Mouse (Mus musculus) stomach, embryonic 15.5 days (tissue): Measurements from ENCODE around the gene Slc18a2. TPM values are rescaled to one million over a fixed set of nuclear protein-coding genes. Genes with fewer than 3 reads are reported as not detected.

ENCODE experiments used
- ATAC-seq: fragments of 200-750 bp; cut with Nextera tagmentation; 2 replicates; pipeline ENCODE4 v1.8.0; 2017; ENCODE audit warnings: low read depth, moderate number of reproducible peaks, moderate TSS enrichment; ENCODE audit not compliant: insufficient read depth, low FRiP score
- H3K27ac ChIP-seq: fragments of 300-500 bp; sonication (generic); 2 replicates; pipeline ENCODE4 v1.5.1; 2015; ENCODE audit warnings: mild to moderate bottlenecking, inconsistent platforms
- H3K27me3 ChIP-seq: fragments of 300-500 bp; sonication (generic); replicated peaks from 2 replicates; pipeline ENCODE4 v1.6.1; 2015; ENCODE audit warnings: inconsistent platforms
- H3K36me3 ChIP-seq: fragments of 300-500 bp; sonication (generic); 2 replicates; pipeline ENCODE4 v1.6.1; 2015; ENCODE audit warnings: inconsistent platforms
- H3K4me1 ChIP-seq: fragments of 300-500 bp; sonication (generic); 2 replicates; pipeline ENCODE4 v1.6.1; 2015; ENCODE audit warnings: inconsistent platforms
- H3K4me2 ChIP-seq: fragments of 300-500 bp; sonication (generic); 2 replicates; pipeline ENCODE4 v1.6.1; 2015; ENCODE audit warnings: mild to moderate bottlenecking, inconsistent platforms
- H3K4me3 ChIP-seq: fragments of 300-500 bp; sonication (generic); replicated peaks from 2 replicates; pipeline ENCODE4 v1.5.1; 2015; ENCODE audit warnings: inconsistent platforms
- H3K9ac ChIP-seq: fragments of 300-500 bp; sonication (generic); 2 replicates; pipeline ENCODE4 v1.6.1; 2015; ENCODE audit warnings: inconsistent platforms
- H3K9me3 ChIP-seq: fragments of 300-500 bp; sonication (generic); 2 replicates; pipeline ENCODE4 v1.6.1; 2016; ENCODE audit warnings: inconsistent platforms
- WGBS: fragments of 180-500 bp; shearing (Covaris S2); methylation state at CpG from one replicate; pipeline ENCODE4 v1.1.7; 2015; 5-methylcytosine and 5-hydroxymethylcytosine counted together
- polyA plus RNA-seq: library from polyadenylated mRNA; unstranded; fragments of >200 nt; fragmentation: Nextera tagmentation; extraction: Ambion mirVana; gene quantifications from 2 replicates; pipeline ENCODE4 v1.2.1, GENCODE M21; 2015

Slc18a2 gene
- polyA plus RNA-seq = 11.4 and 11.9 TPM in 2 replicates

DNA sequence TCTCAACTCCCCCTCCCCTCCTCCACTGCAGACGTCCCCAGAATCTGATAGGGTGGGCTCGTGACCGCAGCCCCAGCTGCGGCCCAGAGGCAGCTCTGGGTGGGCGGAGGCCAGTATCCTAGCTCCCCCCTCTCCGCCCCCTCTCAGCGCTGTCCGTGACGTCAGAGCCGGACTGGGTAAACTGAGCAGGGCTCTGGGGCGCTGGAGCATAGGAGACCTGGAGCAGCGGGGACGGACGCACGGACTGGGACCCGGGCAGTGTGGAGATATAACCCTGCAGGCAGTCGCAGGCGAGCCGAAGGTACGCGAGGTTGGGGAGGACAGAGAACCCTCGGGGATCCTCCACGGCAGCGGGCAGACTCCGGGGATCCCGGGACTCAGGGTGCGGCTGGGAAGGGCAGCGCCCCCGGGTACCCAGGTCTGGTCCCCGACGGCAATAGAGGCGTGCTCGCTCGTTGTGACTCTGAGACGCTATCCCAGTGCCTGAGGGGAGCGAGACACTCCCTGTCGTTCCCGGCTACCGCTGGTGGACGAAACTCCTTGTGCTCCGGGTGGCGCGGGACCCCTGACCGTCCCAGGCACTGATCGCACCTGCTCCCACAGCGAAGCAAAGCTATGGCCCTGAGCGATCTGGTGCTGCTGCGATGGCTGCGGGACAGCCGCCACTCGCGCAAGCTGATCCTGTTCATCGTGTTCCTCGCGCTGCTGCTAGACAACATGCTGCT is at the start of gene Slc18a2:
Gene Slc18a2 (plus strand): TSS at position 179 of the 725 bp plus-strand sequence.
- 0 out of 2 replicates have a peak, but pooled peaks cover 3% of the 10 kb centered on the region for H3K9me3 ChIP-seq
- under 1% methylated on average over 55 of the region's 55 CpGs for WGBS
- peak within 1 kb of the TSS; percentile 86 for H3K4me2 ChIP-seq
- ATAC-seq = peak; percentile 71
- H3K9ac ChIP-seq = no peak within 1 kb of the TSS; the same call in 1 of the 2 replicates
- H3K27ac ChIP-seq = no peak within 1 kb of the TSS
- no peaks in the 10 kb centered on the region for H3K36me3 ChIP-seq
- peak within 1 kb of the TSS; percentile 42 for H3K4me3 ChIP-seq
- peaks cover 10% of the 10 kb centered on the region for H3K4me1 ChIP-seq
- peaks cover 18% of the 10 kb centered on the region for H3K27me3 ChIP-seq

GRCm38 (mm10) chr19:59216891-59217290 is 43.8 kb upstream of the Slc18a2 start:
- Histone ChIP-seq H3K4me1 (no peaks in the 10 kb centered on the region), H3K36me3 (no peaks in the 10 kb centered on the region), H3K27ac (no peak overlapping the region), H3K9ac (no peak overlapping the region), H3K9me3 (no peaks in the 10 kb centered on the region), H3K4me2 (no peak overlapping the region), H3K27me3 (no peaks in the 10 kb centered on the region), H3K4me3 (no peak overlapping the region)
- ATAC-seq = no peak
- 72% methylated on average over 3 of the region's 3 CpGs for WGBS

DNA sequence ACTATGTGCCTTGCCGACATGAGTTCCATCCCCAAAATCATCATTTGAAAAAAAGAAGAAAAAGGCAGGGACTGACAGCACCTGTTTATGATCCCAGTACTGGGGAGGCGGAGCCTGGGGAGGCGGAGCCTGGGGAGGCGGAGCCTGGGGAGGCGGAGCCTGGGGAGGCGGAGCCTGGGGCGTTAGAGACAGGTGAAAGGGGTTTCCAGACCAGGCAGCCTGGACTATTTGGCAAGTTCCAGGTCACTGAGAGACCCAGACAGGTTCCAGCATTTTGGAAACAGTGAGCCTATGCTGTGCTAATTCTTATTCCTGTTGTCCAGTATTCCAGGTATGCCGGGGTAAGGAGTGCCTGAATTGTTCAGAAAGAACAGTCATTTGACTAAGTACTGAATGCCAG is 41.7 kb upstream of the Slc18a2 start, which contains the start of gene Kcnk18:
Gene Kcnk18 (plus strand): TSS at position 224 of the 400 bp plus-strand sequence.
- Histone ChIP-seq H3K4me1 (no peaks in the 10 kb centered on the region), H3K36me3 (no peaks in the 10 kb centered on the region), H3K27me3 (no peaks in the 10 kb centered on the region), H3K4me3 (no peak within 1 kb of the TSS), H3K4me2 (no peak within 1 kb of the TSS), H3K27ac (no peak within 1 kb of the TSS), H3K9ac (no peak within 1 kb of the TSS), H3K9me3 (no peaks in the 10 kb centered on the region)
- ATAC-seq = no peak
- 86% methylated on average over 8 of the region's 8 CpGs for WGBS

DNA sequence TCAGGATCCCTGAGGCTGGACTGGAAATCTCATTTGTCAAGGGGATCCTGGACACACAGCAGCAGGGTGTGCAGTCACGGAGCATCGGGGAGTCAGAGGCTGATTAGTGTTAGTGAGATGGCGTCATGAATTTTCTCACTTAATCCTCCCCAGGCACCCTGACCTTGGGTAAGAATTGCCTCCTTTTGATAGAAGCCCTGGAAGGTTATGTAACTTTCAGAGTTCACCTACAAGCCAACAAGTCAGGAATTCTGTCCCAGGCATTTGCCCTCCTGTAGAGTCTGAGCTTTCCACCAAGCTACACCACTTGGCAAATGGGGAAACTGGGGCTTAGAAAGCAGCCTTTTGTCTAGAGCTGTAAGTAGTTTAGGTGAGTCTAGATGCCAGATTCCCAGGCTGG is 39.6 kb upstream of the Slc18a2 start:
- no peak overlapping the region for H3K4me3 ChIP-seq
- H3K9me3 ChIP-seq = no peaks in the 10 kb centered on the region
- 57% methylated on average over 3 of the region's 3 CpGs for WGBS
- ATAC-seq = no peak
- H3K9ac ChIP-seq = no peak overlapping the region
- H3K27ac ChIP-seq = no peak overlapping the region
- no peaks in the 10 kb centered on the region for H3K4me1 ChIP-seq
- H3K27me3 ChIP-seq = no peaks in the 10 kb centered on the region
- H3K36me3 ChIP-seq = no peaks in the 10 kb centered on the region
- no peak overlapping the region for H3K4me2 ChIP-seq

DNA sequence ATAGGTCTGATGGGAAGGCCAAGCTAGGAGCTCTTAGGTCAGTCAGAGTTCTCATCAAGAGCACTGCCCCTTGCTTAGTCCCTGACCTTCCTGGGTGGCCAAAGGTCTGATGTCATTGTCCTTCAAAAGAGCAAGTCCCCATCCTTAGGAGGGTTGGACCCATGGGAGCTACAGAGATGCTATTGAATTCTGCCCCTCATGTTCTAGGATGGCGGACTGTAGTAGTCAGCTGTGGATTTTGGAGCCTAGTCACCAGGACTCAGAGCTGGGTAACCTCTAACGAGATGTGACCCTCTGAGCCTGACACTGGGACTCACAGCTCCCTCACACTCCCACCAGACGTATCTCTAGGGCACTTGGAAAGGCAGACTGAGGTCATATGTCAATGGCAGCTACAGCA is 32.3 kb upstream of the Slc18a2 start:
- Histone ChIP-seq H3K4me2 (no peak overlapping the region), H3K4me1 (no peaks in the 10 kb centered on the region), H3K36me3 (no peaks in the 10 kb centered on the region), H3K9ac (no peak overlapping the region), H3K9me3 (no peaks in the 10 kb centered on the region), H3K4me3 (no peak overlapping the region), H3K27me3 (no peaks in the 10 kb centered on the region), H3K27ac (no peak overlapping the region)
- ATAC-seq = no peak
- WGBS = 53% methylated on average over 3 of the region's 3 CpGs

GRCm38 (mm10) chr19:59232786-59233185 is 27.9 kb upstream of the Slc18a2 start:
- Histone ChIP-seq H3K4me1 (no peaks in the 10 kb centered on the region), H3K4me2 (no peak overlapping the region), H3K9me3 (no peaks in the 10 kb centered on the region), H3K4me3 (no peak overlapping the region), H3K9ac (no peak overlapping the region), H3K36me3 (no peaks in the 10 kb centered on the region), H3K27me3 (no peaks in the 10 kb centered on the region), H3K27ac (no peak overlapping the region)
- ATAC-seq = no peak
- WGBS = 61% methylated on average over 5 of the region's 5 CpGs

DNA sequence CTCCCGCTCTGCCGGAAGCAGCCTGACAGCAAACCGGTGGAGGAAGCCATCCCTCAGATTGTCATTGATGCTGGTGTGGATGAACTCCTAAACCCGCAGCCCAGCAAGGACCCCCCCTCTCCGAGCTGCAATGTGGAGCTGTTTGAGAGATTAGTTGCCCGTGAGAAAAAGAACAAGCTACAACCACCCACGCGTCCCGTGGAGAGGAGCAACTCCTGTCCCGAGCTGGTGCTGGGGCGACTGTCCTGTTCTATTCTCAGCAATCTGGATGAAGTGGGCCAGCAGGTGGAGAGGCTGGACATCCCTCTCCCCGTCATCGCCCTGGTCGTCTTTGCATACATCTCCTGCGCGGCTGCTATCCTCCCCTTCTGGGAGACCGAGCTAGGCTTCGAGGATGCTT is 25.7 kb upstream of the Slc18a2 start:
- WGBS = 84% methylated on average over 18 of the region's 18 CpGs
- no peak for ATAC-seq
- Histone ChIP-seq H3K4me1 (no peaks in the 10 kb centered on the region), H3K27me3 (no peaks in the 10 kb centered on the region), H3K9me3 (no peaks in the 10 kb centered on the region), H3K9ac (no peak overlapping the region), H3K36me3 (no peaks in the 10 kb centered on the region), H3K4me3 (no peak overlapping the region), H3K27ac (no peak overlapping the region), H3K4me2 (no peak overlapping the region)

- Histone ChIP-seq H3K36me3 (no peaks in the 10 kb centered on the region), H3K4me3 (no peak overlapping the region), H3K27me3 (no peaks in the 10 kb centered on the region), H3K27ac (no peak overlapping the region), H3K9me3 (no peaks in the 10 kb centered on the region), H3K9ac (no peak overlapping the region), H3K4me1 (no peaks in the 10 kb centered on the region), H3K4me2 (no peak overlapping the region)
- WGBS = 77% methylated on average over 6 of the region's 6 CpGs
- no peak for ATAC-seq
Observed at GRCm38 (mm10) chr19:59236046-59236445, 24.6 kb upstream of the Slc18a2 start.

DNA sequence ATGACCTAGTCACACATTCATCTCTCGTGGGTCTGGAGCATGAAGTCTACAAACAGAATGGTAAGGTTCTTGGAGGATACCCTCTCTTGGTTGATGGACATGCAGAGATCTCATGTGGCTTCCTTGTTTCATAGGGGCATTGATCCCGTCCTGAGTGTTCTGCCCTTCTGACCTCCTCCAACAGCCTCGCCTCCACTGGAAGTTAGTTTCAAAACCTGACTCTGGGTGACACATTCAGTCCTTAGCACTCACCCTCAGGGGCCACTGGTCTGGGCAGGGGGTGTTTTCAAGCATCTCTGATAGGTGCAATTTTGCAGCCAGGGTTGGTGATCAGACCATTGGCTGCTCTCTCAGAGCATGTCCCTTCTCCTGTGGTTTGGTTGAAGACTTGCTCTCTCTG is 22.1 kb upstream of the Slc18a2 start:
- Histone ChIP-seq H3K4me3 (no peak overlapping the region), H3K4me1 (no peaks in the 10 kb centered on the region), H3K27ac (no peak overlapping the region), H3K27me3 (no peaks in the 10 kb centered on the region), H3K9me3 (no peaks in the 10 kb centered on the region), H3K36me3 (no peaks in the 10 kb centered on the region), H3K9ac (no peak overlapping the region), H3K4me2 (no peak overlapping the region)
- no peak for ATAC-seq
- WGBS = 69% methylated on average over 3 of the region's 3 CpGs

GRCm38 (mm10) chr19:59239124-59239817 is 21.4 kb upstream of the Slc18a2 start:
- H3K36me3 ChIP-seq = no peaks in the 10 kb centered on the region
- H3K4me2 ChIP-seq = no peak overlapping the region
- no peak overlapping the region for H3K27ac ChIP-seq
- H3K4me3 ChIP-seq = no peak overlapping the region
- WGBS = 18% methylated on average over 17 of the region's 17 CpGs
- no peak overlapping the region for H3K9ac ChIP-seq
- no peaks in the 10 kb centered on the region for H3K9me3 ChIP-seq
- no peaks in the 10 kb centered on the region for H3K27me3 ChIP-seq
- H3K4me1 ChIP-seq = no peaks in the 10 kb centered on the region
- ATAC-seq = peak; percentile 27

- H3K27me3 ChIP-seq = no peaks in the 10 kb centered on the region
- H3K36me3 ChIP-seq = no peaks in the 10 kb centered on the region
- no peak overlapping the region for H3K4me3 ChIP-seq
- 78% methylated on average over 4 of the region's 4 CpGs for WGBS
- H3K4me2 ChIP-seq = no peak overlapping the region
- H3K4me1 ChIP-seq = no peaks in the 10 kb centered on the region
- no peaks in the 10 kb centered on the region for H3K9me3 ChIP-seq
- ATAC-seq = no peak
- no peak overlapping the region for H3K27ac ChIP-seq
- H3K9ac ChIP-seq = no peak overlapping the region
Observed at GRCm38 (mm10) chr19:59241987-59242386, 18.7 kb upstream of the Slc18a2 start.

- no peak overlapping the region for H3K27ac ChIP-seq
- no peaks in the 10 kb centered on the region for H3K4me1 ChIP-seq
- H3K9me3 ChIP-seq = no peaks in the 10 kb centered on the region
- H3K4me3 ChIP-seq = no peak overlapping the region
- ATAC-seq = no peak
- WGBS = 68% methylated on average over 2 of the region's 2 CpGs
- no peak overlapping the region for H3K4me2 ChIP-seq
- H3K27me3 ChIP-seq = no peaks in the 10 kb centered on the region
- H3K9ac ChIP-seq = no peak overlapping the region
- no peaks in the 10 kb centered on the region for H3K36me3 ChIP-seq
Observed at GRCm38 (mm10) chr19:59243057-59243456, 17.6 kb upstream of the Slc18a2 start.
